Mouse (Mus musculus) thymus, adult 2 months (tissue): ENCODE data around the gene Hck.

Experiments used
- CTCF ChIP-seq: fragments of 200-500 bp; IDR thresholded peaks from 2 replicates; pipeline ENCODE4 v1.5.1; 2012; ENCODE audit warnings: mild to moderate bottlenecking, control low read depth, low read length, moderate library complexity, borderline replicate concordance; ENCODE audit not compliant: control insufficient read depth, poor library complexity, insufficient read depth; ENCODE audit errors: extremely low read depth
- POLR2A ChIP-seq: fragments of 200-500 bp; IDR thresholded peaks from 2 replicates; pipeline ENCODE4 v1.6.1; 2012; ENCODE audit warnings: mild to moderate bottlenecking, low read length, control low read depth, moderate library complexity; ENCODE audit not compliant: control insufficient read depth, poor library complexity, insufficient read depth; ENCODE audit errors: extremely low read depth

DNA sequence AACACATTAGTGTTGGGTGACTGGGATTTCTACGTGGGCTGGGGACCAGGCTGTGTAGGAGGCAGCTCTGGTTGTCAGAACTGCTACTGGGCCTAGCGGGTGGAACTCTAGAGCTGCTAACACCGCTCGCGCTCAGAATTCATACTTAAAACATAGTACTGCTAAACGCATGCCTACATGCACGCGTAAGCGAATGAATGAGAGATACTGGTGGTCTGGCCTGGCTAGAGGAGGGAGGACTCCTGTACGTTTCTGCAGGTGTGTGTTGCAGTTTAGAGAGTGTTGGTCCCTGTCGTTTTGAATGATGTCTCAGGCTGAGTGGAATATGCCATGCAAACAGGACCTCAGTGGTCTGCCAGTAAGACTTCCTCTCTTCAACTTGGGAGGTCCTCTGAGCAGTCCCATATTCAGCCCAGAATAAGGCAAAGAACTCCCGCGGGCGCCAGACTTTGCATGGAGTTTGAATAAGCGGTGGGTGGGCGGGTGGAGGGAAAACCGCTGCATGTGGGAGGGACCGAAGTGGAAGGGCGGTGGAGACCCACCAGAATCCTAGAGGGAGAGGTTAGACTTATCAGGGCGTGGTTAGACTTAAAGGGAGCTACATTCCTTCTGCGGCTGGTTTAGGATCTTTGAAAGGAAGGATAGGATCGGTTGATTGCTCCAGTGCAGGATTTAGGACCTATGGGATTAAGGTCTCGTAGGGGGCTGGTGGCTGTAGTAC lies 1.1 kb upstream of the Hck start:
- no peak for TF ChIP-seq CTCF
- TF ChIP-seq POLR2A: no peak
